Mouse (Mus musculus) liver, adult 2 months (tissue): ENCODE measurements around the gene Vti1b. TPM values are rescaled to one million over a fixed set of nuclear protein-coding genes. Genes with fewer than 3 reads are reported as not detected.

Source experiments
- DNase-seq: peaks from one replicate; pipeline ENCODE4 v3.0.0-alpha.2; 2011; ENCODE audit warnings: low read depth, low spot score; ENCODE audit errors: extremely low read depth
- H3K27ac ChIP-seq: fragments of 200-500 bp; replicated peaks from 2 replicates; pipeline ENCODE4 v1.5.1; 2012; ENCODE audit warnings: low read depth, mild to moderate bottlenecking, control low read depth, inconsistent platforms, low read length; ENCODE audit not compliant: insufficient read depth
- H3K27me3 ChIP-seq: fragments of 200-500 bp; 2 replicates; pipeline ENCODE4 v1.6.1; 2012; ENCODE audit warnings: mild to moderate bottlenecking, moderate library complexity, low read length, inconsistent platforms; ENCODE audit not compliant: control insufficient read depth, insufficient read depth
- H3K36me3 ChIP-seq: fragments of 200-500 bp; 2 replicates; pipeline ENCODE4 v1.6.1; 2012; ENCODE audit warnings: low read length, inconsistent platforms; ENCODE audit not compliant: control insufficient read depth, insufficient read depth
- H3K4me1 ChIP-seq: fragments of 200-500 bp; 2 replicates; pipeline ENCODE4 v1.6.1; 2011; ENCODE audit warnings: low read length; ENCODE audit not compliant: control insufficient read depth, insufficient read depth
- H3K4me3 ChIP-seq: fragments of 200-500 bp; 2 replicates; pipeline ENCODE4 v1.5.1; 2011; ENCODE audit warnings: low read depth, mild to moderate bottlenecking, control low read depth, low read length, moderate library complexity; ENCODE audit not compliant: insufficient read depth
- H3K79me2 ChIP-seq: fragments of 200-500 bp; 2 replicates; pipeline ENCODE4 v1.6.1; 2012; ENCODE audit warnings: inconsistent platforms, mild to moderate bottlenecking, low read length, moderate library complexity; ENCODE audit not compliant: control insufficient read depth, insufficient read depth
- H3K9ac ChIP-seq: fragments of 200-500 bp; 2 replicates; pipeline ENCODE4 v1.6.1; 2012; ENCODE audit warnings: low read depth, mild to moderate bottlenecking, control low read depth, inconsistent platforms, low read length
- CTCF ChIP-seq: fragments of 200-500 bp; IDR thresholded peaks from 2 replicates; pipeline ENCODE4 v1.5.1; 2011; ENCODE audit warnings: low read depth, low read length, control low read depth
- POLR2A ChIP-seq: fragments of 200-500 bp; IDR thresholded peaks from 2 replicates; pipeline ENCODE4 v1.6.1; 2011; ENCODE audit warnings: low read length, control low read depth; ENCODE audit not compliant: insufficient read depth; ENCODE audit errors: extremely low read depth
- WGBS: fragments of 180-500 bp; shearing (Covaris S2); methylation state at CpG from one replicate; pipeline ENCODE4 v1.1.7; 2018; 5-methylcytosine and 5-hydroxymethylcytosine counted together
- polyA plus RNA-seq: library from polyadenylated mRNA; depleted of rRNA; stranded (reverse); fragments of >200 nt; gene quantifications from 2 replicates; pipeline ENCODE4 v1.2.3, GENCODE M21; 2012
- total RNA-seq: library from RNA; depleted of rRNA; stranded (reverse); fragments of >200 nt; gene quantifications from 2 replicates; pipeline ENCODE4 v1.2.3, GENCODE M21; 2014

Vti1b gene
- total and polyA plus RNA-seq, 2 experiments: 29.9 to 70.7 TPM

- Histone ChIP-seq H3K27me3 (peaks cover 13% of the 10 kb centered on the region; the same call in 1 of the 2 replicates), H3K36me3 (no peaks in the 10 kb centered on the region), H3K4me1 (peaks cover 7% of the 10 kb centered on the region; the same call in 1 of the 2 replicates), H3K27ac (no peak overlapping the region), H3K9ac (no peak overlapping the region), H3K4me3 (no peak overlapping the region), H3K79me2 (no peaks in the 10 kb centered on the region)
- TF ChIP-seq POLR2A (no peak), CTCF (no peak)
- no peak for DNase-seq
- 45% methylated on average over 4 of the region's 4 CpGs for WGBS
These were observed 37.4 kb downstream of the Vti1b start for GRCm38 (mm10) chr12:79135105-79135504.

GRCm38 (mm10) chr12:79134676-79135075 is 37.8 kb downstream of the Vti1b start:
- H3K9ac ChIP-seq: no peak overlapping the region
- H3K79me2 ChIP-seq: no peaks in the 10 kb centered on the region
- peaks cover 13% of the 10 kb centered on the region; the same call in 1 of the 2 replicates for H3K27me3 ChIP-seq
- peaks cover 7% of the 10 kb centered on the region; the same call in 1 of the 2 replicates for H3K4me1 ChIP-seq
- H3K27ac ChIP-seq: no peak overlapping the region
- no peak for DNase-seq
- no peaks in the 10 kb centered on the region for H3K36me3 ChIP-seq
- no peak for TF ChIP-seq CTCF
- TF ChIP-seq POLR2A: no peak
- H3K4me3 ChIP-seq: no peak overlapping the region
- 46% methylated on average over 8 of the region's 8 CpGs for WGBS

DNA sequence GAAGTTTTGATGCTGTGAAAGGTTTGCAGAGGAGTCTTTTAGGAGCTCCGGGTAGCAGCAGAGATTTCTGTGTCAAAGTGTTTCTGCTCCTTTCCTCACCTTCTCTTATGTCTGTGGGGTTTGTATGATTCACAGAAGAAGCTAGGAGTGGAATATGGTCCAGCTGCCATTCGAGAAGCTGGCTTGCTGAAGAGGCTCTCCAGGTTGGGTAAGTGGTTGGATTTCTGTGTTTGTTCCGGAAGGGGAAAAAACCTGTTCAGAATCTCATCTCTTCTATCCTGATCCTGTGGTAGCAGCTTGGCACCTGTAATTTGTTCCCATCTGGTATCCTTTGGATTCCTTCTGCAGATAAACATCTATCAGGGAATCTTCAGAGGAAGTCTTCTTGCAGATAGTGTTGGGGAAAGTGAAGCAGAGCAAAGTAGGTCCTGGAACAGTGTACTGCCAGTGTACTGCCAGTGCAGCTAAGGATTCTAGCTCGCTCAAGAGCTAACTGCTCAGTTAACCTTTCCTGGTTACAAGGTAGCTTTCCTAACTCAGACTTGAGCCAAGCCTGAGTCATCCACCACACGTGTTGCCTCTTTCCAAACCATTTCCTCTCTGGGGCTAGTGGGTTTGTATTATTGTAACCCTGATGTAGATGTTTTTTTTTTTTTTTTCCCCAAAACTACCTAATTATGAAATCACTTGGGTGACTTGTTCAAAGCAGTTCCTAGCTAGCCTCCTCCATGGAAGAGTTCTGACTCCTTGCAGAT is 40.6 kb downstream of the Vti1b start:
- DNase-seq: no peak
- no peak for TF ChIP-seq CTCF
- Histone ChIP-seq H3K4me1 (peaks cover 7% of the 10 kb centered on the region; the same call in 1 of the 2 replicates), H3K9ac (no peak overlapping the region), H3K4me3 (no peak overlapping the region), H3K79me2 (no peaks in the 10 kb centered on the region), H3K27ac (no peak overlapping the region), H3K36me3 (no peaks in the 10 kb centered on the region), H3K27me3 (peaks cover 13% of the 10 kb centered on the region; the same call in 1 of the 2 replicates)
- WGBS: 41% methylated on average over 5 of the region's 5 CpGs

- no peaks in the 10 kb centered on the region for H3K36me3 ChIP-seq
- peak overlapping the region; percentile 23; the same call in 1 of the 2 replicates for H3K4me3 ChIP-seq
- WGBS: 3% methylated on average over 22 of the region's 22 CpGs
- H3K27ac ChIP-seq: no peak overlapping the region
- no peak overlapping the region for H3K9ac ChIP-seq
- H3K4me1 ChIP-seq: peaks cover 7% of the 10 kb centered on the region; the same call in 1 of the 2 replicates
- DNase-seq: no peak
- H3K79me2 ChIP-seq: no peaks in the 10 kb centered on the region
- TF ChIP-seq CTCF (no peak), POLR2A (no peak)
- H3K27me3 ChIP-seq: peaks cover 13% of the 10 kb centered on the region; the same call in 1 of the 2 replicates
These were observed 41.2 kb downstream of the Vti1b start for GRCm38 (mm10) chr12:79131178-79131675.

DNA sequence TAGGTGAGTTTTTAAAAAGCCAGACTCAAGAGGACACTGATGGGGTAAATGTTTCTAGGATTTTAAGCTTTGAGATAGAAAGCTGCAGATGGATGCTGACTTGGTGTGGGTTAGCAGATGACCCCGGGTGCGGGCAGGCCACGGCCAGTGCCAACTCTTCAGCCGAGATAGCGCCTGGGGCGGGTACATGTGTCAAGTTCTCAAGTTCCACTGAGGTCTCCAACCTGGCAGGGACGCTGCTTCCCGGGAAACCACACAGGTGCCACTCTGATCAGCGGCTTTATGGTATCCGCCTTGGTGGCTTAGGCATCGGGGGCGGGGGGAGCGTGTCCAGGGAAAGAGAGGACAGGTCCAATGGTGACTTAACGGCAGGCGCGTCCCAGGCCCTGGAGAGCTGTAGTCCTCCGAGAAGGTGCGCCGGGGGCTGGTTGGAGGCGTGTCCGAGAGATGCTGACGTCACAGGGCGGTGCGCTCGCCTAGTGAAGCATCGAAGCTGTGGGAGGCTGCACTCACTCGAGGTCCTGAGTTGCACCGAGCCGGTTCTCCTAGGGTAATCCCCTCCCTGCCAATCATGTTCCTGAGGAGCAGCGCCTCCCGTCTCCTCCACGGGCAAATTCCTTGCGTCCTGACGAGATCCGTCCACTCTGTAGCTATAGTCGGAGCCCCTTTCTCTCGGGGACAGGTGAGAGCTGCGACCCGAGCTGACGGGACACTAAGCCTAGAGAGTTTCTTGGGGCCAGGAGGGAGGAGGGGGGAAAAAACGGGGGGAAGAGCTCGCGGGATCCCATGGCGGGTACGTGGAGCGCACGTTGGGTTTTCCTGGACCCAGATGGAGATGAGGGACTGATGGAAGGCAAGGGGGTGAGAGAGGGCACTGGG is 41.9 kb downstream of the Vti1b start, which contains the start of gene Arg2:
Gene Arg2, plus strand, starts transcription at position 479 of the 879 bp plus-strand sequence.
- TF ChIP-seq POLR2A (no peak), CTCF (no peak)
- H3K36me3 ChIP-seq: no peaks in the 10 kb centered on the region
- H3K79me2 ChIP-seq: no peaks in the 10 kb centered on the region
- peaks cover 7% of the 10 kb centered on the region; the same call in 1 of the 2 replicates for H3K4me1 ChIP-seq
- WGBS: 3% methylated on average over 47 of the region's 47 CpGs
- H3K27me3 ChIP-seq: peaks cover 13% of the 10 kb centered on the region; the same call in 1 of the 2 replicates
- H3K4me3 ChIP-seq: peak within 1 kb of the TSS; percentile 23
- H3K9ac ChIP-seq: no peak within 1 kb of the TSS
- no peak within 1 kb of the TSS for H3K27ac ChIP-seq
- DNase-seq: no peak

DNA sequence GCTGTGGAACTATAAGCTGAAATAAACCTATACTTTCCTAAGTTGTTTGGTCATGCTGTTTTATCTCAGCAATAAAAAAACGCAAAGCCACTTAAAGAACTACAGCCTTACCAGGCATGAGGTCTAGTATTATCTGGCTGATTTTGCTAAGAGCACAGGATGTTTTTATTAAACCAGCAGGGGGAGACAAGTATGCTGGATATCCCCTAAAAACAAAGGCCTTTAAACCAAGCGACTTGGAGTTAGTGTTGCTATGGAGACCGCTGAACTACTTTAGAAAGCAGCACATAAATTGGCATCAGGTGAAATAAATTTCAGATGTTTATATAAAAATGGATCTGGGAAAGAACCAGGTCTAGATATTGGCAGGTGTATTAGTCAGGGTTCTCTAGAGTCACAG is 49.6 kb downstream of the Vti1b start:
- Histone ChIP-seq H3K4me1 (no peaks in the 10 kb centered on the region), H3K9ac (no peak overlapping the region), H3K27ac (no peak overlapping the region), H3K36me3 (no peaks in the 10 kb centered on the region), H3K27me3 (no peaks in the 10 kb centered on the region), H3K79me2 (no peaks in the 10 kb centered on the region), H3K4me3 (no peak overlapping the region)
- no peak for TF ChIP-seq CTCF
- TF ChIP-seq POLR2A: no peak
- no peak for DNase-seq
- 39% methylated on average over 3 of the region's 3 CpGs for WGBS
